Mouse (Mus musculus) left cerebral cortex, postnatal 25 days (tissue): ENCODE measurements around the gene 4930486L24Rik. TPM values are rescaled to one million over a fixed set of nuclear protein-coding genes. Genes with fewer than 3 reads are reported as not detected.
"Not testable (repeated sequence)": the region's sequence is repeated elsewhere in the genome, so short reads cannot be mapped to it uniquely, and the experiment has no call there.

Source experiments
- DNase-seq, 2 experiments: peaks; one replicate each; pipeline ENCODE4 v3.0.0; 2022; ENCODE audit warnings: low spot score in 2 of 2, mixed read lengths in 1 of 2
- intact Hi-C: fragments of 180-260 bp; cut with DNase I; formaldehyde crosslinking; loops from one replicate; pipeline ENCODE4 v1.15.1; 2025
- total RNA-seq, 2 experiments: library from RNA; stranded (reverse); gene quantifications; 2 replicates each; pipeline ENCODE4 v1.2.3; 2021

The 4930486L24Rik gene
- total RNA-seq, result not detected

DNA sequence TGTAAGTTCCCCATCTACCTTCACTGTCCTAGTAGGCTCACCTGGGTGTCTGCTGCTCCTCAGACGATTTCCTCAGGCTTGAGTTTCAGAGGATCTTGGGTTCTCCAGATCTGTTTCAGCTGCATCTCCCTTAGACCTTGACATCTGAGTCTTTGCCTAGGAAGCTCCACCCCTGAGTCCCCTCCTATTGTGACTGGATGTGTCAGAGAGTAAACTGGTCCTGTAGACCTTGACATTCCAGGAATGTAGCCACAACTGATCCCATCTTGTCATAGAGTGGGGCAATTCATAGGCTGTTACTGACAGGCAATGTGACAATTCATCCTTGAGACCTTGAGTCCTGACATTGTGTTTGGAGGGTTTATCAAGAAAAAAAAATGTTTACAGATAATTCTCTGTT, at the start of gene 4930486L24Rik:
TSS of gene 4930486L24Rik (minus strand) at position 195 of the 400 bp plus-strand sequence.
- intact Hi-C loops, result no loop called here
- DNase-seq, result no peak

DNA sequence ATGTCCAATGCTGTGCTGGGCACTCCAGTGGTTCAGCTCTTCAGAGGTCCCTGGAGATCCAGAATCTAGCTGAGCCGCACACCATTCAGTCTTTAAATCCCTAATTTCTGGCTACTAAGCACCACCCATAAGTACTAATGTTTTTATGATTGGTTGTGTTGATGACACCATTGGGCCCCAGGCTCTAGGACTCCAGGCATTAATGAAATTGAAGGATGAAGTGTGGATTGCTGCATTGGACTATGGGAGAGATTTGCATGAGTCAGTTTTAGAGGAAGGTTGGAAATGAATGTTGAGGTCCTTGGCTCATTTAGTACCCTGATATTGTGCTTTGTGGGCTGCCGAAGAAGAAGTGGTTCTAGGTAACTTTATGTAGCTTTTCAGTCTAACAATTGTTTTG, 40.5 kb upstream of the 4930486L24Rik start, which contains the start of gene Tpbpb:
TSS of gene Tpbpb (minus strand) at position 101 of the 400 bp plus-strand sequence.
- DNase-seq, intact Hi-C loops: not testable (repeated sequence)

DNA sequence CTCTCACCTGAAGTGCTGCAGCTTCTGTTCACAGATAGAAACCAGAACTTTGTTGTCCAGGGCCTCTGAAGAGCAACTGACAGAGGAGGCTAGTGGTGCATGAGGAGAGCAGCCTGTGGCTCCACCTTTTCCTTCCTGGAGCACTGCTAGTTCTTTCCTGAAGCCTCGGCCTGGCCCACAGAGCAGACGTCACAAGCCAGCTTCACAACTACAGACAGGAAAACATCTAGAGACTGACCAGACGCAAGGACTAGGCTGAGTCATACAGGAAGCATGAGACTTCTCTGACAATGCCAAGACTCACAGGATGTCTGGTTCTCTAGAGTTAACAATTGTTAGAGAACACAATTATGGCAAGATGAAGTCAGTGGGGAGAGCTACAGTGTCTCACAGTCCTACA, 33.1 kb upstream of the 4930486L24Rik start, which contains the start of gene Ctla2b:
TSS of gene Ctla2b (minus strand) at position 120 of the 400 bp plus-strand sequence.
- peak in 1 of 2 experiments; percentile 3 for DNase-seq
- intact Hi-C loops, result no loop called here

DNA sequence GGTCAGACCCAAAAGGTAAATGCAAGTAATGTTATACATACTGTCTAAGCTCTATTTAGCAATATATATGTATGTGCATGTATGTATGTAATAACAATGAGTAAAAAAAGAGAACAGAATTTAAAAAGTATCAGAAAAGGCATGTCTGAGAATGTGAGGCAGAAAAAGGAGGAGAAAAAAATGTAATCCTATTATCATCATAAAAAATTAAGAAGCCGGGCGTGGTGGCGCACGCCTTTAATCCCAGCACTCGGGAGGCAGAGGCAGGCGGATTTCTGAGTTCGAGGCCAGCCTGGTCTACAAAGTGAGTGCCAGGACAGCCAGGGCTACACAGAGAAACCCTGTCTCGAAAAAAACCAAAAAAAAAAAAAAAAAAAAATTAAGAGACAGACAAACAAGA, 32.5 kb upstream of the 4930486L24Rik start, which contains the start of gene Gm49392:
TSS of gene Gm49392 (minus strand) at position 101 of the 400 bp plus-strand sequence.
- intact Hi-C loops, DNase-seq: not testable (repeated sequence)

DNA sequence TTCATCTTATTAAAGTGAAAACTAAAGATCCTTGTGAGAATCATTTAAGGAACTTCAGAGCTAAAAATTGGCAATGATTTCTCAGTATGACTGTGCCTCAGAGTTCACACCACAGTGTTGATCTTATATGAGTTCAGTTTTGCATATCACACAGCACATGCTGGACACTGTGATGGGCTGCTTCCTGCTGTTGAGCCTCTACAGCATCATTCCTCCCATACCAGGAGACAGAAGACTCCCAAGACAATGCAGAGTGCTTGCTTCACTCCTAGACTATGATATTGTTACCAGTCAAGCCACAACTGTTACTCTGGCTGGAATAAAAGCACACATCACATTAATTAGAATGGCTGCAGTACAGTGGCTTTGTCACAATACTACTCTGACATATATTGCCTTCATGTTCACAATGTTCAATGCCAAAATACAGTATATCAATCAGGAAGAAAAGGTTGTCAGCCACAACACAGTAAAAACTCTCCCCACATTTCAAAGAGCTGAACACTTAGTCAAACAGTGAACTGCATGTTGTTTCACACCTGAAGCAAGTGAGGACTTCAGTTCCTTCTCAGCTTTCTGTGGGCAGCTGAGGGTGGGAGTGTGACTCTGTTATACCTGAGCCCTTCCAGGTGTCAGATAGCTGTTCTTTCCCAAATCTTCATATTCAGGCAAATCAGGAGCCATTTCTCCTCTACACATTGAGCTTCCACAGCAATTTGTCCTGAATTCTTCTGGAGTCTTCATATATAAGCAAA, 31.3 kb upstream of the 4930486L24Rik start:
- intact Hi-C loops, result no loop called here
- no peak for DNase-seq

DNA sequence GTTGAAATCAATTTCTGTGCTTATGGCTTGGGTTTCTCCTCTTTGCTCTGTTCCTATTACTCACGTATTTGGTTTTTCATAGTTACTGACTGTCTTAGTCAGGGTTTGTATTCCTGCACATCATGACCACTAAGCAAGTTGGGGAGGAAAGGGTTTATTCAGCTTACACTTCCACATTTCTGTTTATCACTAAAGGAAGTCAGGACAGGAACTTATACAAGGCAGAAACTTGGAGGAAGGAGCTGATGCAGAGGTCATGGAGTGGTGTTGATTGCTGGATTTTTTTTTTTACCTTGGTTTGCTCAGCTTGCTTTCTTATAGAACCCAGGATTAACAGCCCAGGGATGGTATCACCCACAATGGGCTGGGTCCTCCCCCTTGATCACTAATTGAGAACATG, 28.0 kb upstream of the 4930486L24Rik start:
- DNase-seq, result no peak
- intact Hi-C loops, result no loop called here

DNA sequence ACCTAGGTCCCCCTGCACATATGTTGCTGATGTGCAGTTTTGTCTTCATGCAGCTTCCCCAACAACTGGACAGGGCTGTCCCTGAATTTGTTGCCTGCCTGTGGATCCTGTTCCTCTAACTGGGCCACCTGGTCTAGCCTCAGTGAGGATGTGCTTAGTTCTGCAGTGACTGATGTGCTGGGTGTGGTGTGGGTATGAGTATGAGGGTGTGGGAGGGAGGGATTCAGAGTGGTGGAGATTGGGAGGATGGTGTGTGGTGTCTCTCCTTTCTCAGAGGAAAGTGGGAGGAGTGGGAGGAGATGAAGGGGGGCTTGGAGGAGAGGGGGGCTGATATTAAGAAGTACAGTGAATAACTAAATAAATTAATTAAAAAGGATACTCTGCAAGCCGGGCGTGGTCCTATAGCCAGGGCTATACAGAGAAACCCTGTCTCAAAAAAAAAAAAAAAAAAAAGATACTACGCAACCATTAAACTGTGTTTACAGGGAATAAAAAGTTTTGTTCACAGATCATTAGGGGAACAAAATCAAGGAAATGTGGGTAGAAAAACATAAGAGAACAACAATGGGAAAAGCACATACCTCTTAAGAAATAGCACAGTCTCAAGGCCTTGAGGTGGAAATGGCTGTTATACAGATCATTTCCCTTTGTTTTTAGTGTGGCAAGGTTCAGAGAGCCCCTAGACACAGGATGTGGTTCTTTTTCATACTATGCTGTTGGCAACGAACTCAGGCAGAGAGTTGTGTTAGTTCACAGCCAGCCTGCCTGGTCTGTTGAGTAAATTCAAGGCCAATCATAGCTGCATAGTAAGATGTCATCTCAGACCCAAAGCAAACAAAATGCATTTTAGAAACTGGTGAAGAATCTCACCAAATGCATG, 15.8 kb downstream of the 4930486L24Rik start:
- intact Hi-C loops, result no loop called here
- no peak for DNase-seq

DNA sequence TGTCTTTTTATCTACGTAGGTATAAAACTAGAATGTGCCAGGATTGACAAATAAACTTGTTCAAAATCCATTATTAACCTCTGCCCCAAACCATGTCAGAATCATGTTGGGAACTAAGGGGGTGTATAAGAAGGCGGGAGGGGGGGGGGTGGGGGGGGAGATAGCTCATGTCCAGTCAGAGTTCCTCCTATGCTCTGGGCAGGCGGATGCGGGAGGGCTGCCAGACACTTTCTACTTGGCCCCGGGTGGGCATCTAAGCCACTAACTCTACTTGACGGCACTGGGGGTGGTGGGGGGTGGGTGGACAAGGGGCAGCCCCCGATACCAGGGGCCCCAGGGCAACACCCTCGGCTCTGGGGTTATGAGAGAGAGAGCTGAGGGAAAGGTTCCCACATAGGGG, 21.1 kb downstream of the 4930486L24Rik start:
- no peak for DNase-seq
- intact Hi-C loops, result no loop called here

DNA sequence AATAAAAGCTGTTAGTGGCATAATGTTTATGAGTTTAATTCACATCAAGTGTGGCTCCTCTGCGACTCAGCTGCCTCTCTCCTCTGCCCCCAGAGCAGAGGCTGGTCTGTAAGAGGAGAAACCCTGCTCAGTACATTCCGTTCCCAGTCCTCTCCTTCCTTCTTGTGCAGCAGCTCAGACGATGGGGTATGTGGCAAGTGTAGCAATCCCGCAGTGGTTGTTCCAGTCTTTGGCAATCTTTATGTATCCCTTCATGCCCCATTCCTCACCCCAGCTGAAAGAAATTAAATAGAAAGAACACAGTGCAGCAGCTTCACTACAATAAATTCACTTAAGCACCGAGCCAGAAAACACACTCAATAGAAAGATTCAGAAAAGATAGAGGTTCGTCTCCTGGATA, 21.6 kb downstream of the 4930486L24Rik start:
- DNase-seq, result no peak
- intact Hi-C loops, result no loop called here

DNA sequence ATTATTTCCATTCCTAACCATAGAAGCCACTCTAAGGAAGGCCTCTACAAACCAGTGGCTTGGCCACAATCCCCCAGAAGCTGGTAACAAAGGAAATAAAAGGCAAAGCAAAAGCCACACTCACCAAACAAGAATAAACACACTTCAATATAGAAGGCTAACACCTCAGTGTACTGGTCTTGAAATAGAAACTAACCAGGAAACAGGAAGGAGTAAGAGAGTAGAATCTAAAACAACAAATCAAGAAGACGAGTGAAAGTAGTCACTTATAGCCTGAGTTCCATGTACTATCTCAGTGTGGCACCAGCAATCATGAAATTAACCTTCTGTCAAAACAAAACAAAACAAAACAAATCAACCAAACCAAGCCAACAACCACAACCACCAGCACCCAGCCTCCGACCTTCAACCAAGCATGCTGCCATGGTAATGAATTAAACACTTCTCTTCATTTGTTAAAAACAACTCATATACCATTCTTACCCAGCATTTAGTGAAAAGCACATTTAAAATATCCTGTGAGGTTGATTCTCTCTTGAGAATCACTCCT, 24.8 kb downstream of the 4930486L24Rik start:
- no peak for DNase-seq
- intact Hi-C loops, result no loop called here

DNA sequence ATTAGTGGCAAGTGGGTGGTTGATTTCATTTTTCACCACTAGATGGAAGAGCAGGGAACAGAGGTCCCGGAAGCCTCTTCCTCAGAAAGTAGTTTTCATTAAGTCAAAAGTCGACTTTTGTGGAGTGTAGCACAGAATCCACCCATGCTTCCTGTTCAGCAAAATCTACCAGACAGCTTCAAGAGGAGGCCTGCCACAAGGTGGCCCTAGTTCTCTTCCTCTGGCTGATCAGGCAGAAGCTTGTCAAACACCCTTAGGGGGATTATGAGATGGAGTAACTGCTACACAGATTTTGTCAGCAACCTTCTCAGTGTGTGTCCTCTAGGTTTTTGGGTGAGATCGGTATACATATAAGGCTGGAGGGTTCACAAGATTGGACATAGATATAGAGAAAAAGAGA, 38.2 kb downstream of the 4930486L24Rik start:
- intact Hi-C loops, result no loop called here
- no peak for DNase-seq

DNA sequence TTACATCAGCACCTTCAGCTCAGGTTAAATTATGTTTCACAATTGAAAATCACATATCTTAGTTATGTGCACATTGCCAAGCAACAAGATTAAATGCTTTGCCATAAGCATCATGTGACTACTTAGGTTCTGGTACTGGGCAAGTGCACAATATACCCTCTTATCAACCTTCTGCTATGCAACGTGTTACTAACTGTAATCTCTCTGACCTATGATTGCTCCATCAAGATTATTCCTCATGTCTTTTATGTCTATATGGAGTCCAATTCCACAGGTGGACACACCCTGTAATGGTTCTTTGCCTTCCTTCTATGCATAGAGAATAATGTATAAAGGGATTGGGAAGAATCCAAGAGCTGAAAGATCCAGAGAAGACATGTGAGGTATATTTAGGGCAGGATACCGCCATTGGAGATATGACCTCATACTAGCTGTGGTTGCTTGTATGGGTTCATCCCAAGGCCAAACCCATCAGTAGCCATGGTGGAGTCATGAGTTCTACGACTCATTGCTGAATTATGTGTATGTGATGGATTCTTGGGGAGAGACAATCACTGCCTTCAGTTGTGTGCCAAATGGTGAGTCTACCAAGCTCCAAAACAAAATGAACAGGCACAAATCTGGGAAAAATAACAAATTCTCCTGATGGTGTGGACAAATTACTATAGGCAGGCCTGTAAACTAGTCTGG, 43.6 kb downstream of the 4930486L24Rik start:
- intact Hi-C loops, result no loop called here
- DNase-seq, result no peak

DNA sequence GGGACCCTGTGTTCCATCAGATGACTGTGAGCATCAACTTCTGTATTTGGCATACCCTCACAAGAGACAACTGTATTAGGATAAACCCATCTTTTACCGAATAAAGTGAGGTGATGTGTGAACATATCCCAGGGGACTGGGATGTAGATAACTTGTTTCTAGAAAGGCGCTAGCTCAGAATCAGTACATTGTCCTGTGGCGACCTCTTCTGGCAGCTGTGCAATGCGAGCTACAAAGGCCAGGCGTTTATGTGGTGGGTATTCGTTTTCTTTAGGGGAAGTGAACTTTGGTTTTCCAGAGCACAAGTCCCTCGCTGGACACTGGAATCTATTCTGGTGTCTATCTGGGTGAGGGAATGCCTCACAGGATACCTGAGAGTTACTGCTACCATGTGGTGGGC, 44.8 kb downstream of the 4930486L24Rik start:
- intact Hi-C loops, result loop anchor here (1.0 kb wide), 1 partner anchor 60 kb away; no protein-coding TSS in a partner anchor
- DNase-seq, result peak; percentile 3 to 19

DNA sequence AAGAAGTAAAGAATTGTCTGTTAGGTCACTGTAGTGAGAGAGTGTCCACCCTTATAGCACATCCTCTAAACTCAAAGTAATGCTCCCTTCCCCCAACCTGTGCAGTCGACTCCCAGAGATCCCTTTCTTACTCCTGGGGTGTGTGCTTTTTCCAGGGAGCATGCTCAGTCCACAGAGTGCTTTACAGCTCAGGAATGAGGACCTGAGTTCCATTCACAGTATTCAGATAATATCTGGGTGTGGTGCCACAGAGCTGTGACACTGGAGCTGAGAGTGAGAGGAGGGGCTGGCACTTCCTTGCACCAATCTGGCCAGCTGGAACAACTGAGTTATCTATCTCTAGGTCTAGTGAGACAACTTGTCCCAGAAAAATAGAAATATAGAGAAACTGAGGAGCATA, 50.6 kb downstream of the 4930486L24Rik start:
- intact Hi-C loops, result no loop called here
- no peak for DNase-seq

DNA sequence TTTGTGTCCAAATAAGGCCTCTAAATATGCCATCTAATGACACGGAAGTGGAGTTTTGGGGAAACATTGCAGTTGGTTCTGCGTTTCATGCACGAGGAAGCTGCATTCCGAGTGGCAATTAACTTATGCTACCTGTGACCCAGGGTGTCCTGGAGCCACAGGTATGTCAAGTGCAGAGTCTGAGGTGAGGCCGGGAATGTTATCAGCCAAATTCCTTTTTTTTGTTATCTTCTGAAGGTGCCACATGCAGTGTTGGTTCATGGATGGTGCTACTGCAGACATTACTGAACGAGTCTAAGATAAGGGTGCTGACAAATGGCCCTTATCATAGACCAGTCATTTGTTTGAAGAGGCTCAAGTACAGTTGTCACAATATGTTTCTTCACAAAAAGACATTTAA, 51.5 kb downstream of the 4930486L24Rik start:
- no peak for DNase-seq
- intact Hi-C loops, result no loop called here

DNA sequence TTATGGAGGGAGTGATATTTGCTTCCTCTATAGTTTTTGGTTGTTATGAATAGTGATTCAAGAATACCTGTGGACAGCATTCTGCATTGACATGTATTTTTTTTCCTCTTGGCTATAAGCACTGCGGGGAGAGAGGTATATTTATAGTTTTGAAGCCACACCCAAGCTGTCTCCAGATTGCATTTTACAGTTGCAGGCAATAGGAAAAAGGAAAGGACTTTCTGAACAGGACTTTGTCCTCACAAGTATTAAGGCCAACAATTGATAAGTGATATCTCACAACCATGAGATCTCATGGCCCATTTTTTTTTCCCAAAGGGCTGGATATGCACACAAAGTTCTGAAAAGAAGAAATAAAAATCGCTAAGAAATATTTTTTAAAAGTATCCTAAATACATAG, 54.6 kb downstream of the 4930486L24Rik start:
- intact Hi-C loops, result no loop called here
- DNase-seq, result no peak

DNA sequence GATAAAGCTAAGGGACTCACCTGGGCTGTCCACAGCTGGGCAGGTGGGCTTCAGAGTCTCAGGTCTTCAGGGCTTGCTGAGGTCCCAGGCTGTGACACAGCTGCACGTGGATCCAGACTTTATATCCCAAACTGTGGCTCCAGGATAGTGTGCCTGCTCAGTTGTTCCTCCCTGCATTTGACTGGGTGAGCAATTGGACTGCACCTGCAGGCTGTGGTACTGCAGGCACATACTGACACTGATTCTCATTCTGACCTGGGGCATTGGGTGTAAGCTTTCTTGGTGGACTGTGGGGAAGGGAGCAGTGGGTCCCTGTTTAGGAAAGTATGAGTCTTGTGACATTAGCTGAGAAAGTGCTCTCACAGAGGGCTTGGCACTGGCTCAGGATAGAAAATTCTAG, 61.5 kb downstream of the 4930486L24Rik start, which contains the start of gene Ctsll3:
TSS of gene Ctsll3 (minus strand) at position 101 of the 400 bp plus-strand sequence.
- intact Hi-C loops, result no loop called here
- no peak for DNase-seq
